Mouse (Mus musculus): ENCODE measurements around the gene Ttc6. TPM values are rescaled to one million over a fixed set of nuclear protein-coding genes. Genes with fewer than 3 reads are reported as not detected.

Gene Ttc6
- polyA plus RNA-seq, 1 experiment from 2014 or later, result 0.79 TPM

GRCm38 (mm10) chr12:57776290-57776997 is 212.5 kb downstream of the Ttc6 start:
- H3K4me3 ChIP-seq, result no peak overlapping the region
- no peak overlapping the region for H3K27ac ChIP-seq
- no peak for ATAC-seq (ENCODE audit: insufficient number of reproducible peaks, insufficient read depth, low FRiP score, low TSS enrichment)
- 11% methylated on average over 12 of the region's 12 CpGs for WGBS
- no peaks in the 10 kb centered on the region for H3K27me3 ChIP-seq
- no peak overlapping the region for H3K9ac ChIP-seq
- no peaks in the 10 kb centered on the region for H3K4me1 ChIP-seq
- no peaks in the 10 kb centered on the region for H3K9me3 ChIP-seq
- peak overlapping the region; percentile 35 for H3K4me2 ChIP-seq (replicated peaks)
- no peaks in the 10 kb centered on the region for H3K36me3 ChIP-seq

DNA sequence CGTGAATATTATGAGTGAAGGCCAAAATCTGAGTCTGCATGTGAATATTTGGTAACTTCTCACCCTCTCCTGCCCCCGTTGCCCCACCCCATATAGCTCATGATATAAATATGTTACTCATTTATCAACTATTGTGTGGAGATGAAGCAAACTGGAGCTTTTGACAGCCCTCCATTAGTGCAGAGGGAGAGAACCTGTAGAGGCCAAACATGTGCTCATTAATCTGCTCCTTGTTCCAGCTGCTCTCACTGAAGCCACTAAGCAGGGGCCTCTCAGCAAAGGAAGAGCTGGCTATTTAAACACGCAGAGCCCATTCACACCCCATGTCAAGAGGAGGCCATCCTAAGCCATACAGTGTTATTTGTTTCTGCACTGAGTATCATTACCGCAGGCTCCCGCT is 218.0 kb downstream of the Ttc6 start:
- Histone ChIP-seq H3K36me3 (no peaks in the 10 kb centered on the region), H3K27ac (no peak overlapping the region), H3K4me3 (no peak overlapping the region), H3K4me2 (replicated peaks) (no peak overlapping the region), H3K9me3 (no peaks in the 10 kb centered on the region), H3K4me1 (no peaks in the 10 kb centered on the region), H3K27me3 (no peaks in the 10 kb centered on the region), H3K9ac (no peak overlapping the region)
- ATAC-seq (ENCODE audit: insufficient number of reproducible peaks, insufficient read depth, low FRiP score, low TSS enrichment), result no peak
- WGBS, result 79% methylated on average over 5 of the region's 5 CpGs

GRCm38 (mm10) chr12:57787471-57787870 is 223.6 kb downstream of the Ttc6 start:
- no peak overlapping the region for H3K4me2 ChIP-seq (replicated peaks)
- no peak overlapping the region for H3K9ac ChIP-seq
- H3K9me3 ChIP-seq, result no peaks in the 10 kb centered on the region
- no peaks in the 10 kb centered on the region for H3K36me3 ChIP-seq
- no peak overlapping the region for H3K4me3 ChIP-seq
- 23% methylated on average over 5 of the region's 5 CpGs for WGBS
- H3K4me1 ChIP-seq, result no peaks in the 10 kb centered on the region
- no peak overlapping the region for H3K27ac ChIP-seq
- no peaks in the 10 kb centered on the region for H3K27me3 ChIP-seq
- ATAC-seq (ENCODE audit: insufficient number of reproducible peaks, insufficient read depth, low FRiP score, low TSS enrichment), result no peak

Other genes with a start within 250 kb of the Ttc6 start
- 0.90 and 1.7 TPM in 2 replicates for gene Foxa1, start 17.2 kb upstream of the Ttc6 start, polyA plus RNA-seq (2016; fragmentation: Nextera tagmentation; extraction: Ambion mirVana)

All from embryonic facial prominence, embryonic 12.5 days (tissue).